Mouse (Mus musculus): ENCODE data around the gene Gm20708. TPM values are rescaled to one million over a fixed set of nuclear protein-coding genes. Genes with fewer than 3 reads are reported as not detected.

Gene Gm20708
- polyA plus RNA-seq (2017; shearing (Covaris generic)), result 1 to 10 TPM; 2.6 to 4.0 TPM

GRCm38 (mm10) chr11:117809407-117810311 is at the start of gene Gm20708, which contains the start of gene Syngr2:
Gene Gm20708, plus strand, starts transcription at chr11:117809668.
Gene Syngr2, plus strand, starts transcription at chr11:117809668.

GRCm38 (mm10) chr11:117781993-117782704 is 27.3 kb upstream of the Gm20708 start, which contains the start of the genes Tmc8 and Tmc6:
Gene Tmc8, plus strand, starts transcription at chr11:117782076.
Gene Tmc6, minus strand, starts transcription at chr11:117782198.

DNA sequence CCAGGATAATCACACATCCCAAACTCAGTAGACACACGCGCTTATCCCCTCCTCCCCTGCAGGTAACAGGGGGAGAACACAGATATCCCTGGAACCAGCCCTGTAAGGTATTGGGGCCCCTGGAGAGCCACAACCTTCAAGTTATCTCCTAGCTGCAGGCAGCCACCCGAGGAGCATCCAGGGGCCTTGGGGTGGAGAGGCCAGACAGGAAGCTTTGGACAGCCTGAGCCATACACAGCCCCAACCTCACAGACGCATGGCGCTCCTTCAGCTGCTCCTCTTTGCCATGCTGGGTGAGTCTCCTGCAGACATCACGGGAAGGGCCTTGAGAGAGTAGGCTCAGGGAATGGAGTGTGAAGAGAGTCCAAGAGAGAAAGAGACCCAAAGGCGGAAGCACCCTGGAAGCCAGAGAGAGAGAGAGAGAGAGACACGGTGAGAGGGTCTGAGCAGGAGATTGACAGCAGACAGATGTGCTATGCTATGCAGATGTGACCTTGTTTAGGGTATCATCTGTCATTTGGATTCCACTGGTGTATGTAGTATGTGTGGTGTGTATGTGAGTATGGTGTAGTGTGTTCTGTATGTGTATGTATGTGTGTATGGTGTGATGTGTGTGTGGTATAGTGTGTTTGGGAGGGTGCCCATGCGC is 11.8 kb upstream of the Gm20708 start, which contains the start of gene 6030468B19Rik:
TSS of gene 6030468B19Rik (plus strand) at position 150 of the 649 bp plus-strand sequence.

GRCm38 (mm10) chr11:117825333-117826101 is 16.0 kb downstream of the Gm20708 start, which contains the start of the genes Afmid and Tk1:
Gene Afmid, plus strand, starts transcription at chr11:117825924.
Gene Tk1, minus strand, starts transcription at chr11:117826092.

GRCm38 (mm10) chr11:117848985-117849671 is 39.7 kb downstream of the Gm20708 start, which contains the start of gene Birc5:
Gene Birc5, plus strand, starts transcription at chr11:117849251.

GRCm38 (mm10) chr11:117860601-117861000 is 51.1 kb downstream of the Gm20708 start, which contains the start of gene Tmem235:
Gene Tmem235, plus strand, starts transcription at chr11:117860752.

DNA sequence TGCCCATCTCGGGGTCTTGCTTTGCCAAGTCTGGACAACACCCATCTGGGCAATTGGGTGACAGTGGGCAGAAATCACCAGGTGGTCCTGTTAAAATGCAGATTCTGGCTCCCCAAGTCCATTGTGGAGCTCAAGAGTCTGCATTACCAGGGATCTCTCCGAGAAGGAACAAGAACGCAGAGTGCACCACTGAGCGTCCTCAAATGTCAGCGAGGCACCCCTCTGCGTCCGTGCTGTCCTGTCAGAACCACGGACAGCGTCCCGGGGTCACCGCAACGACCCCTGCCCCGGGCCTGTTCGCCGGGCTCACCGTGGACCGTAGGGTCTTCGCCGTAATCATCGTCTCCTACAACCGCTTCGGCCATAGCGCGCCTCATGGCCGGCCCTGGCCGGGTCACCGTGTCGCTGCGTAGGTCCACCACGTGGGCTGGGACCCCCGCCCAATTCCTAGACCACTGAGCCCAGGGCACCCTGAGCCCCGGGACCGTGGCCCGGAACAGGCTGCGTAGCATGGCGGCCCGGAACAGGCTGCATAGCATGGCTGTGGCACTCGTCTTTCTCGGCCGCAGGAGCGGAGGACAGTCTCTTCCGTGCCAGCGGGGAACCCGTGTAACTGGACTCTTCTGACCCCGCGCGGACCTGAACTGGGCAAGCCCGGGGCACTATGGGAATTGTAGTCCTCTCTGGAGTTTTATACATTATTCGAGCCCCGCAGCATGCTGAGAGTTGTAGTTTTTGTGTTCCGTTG is 63.6 kb downstream of the Gm20708 start, which contains the start of gene Tha1:
TSS of gene Tha1 (minus strand) at position 621 of the 748 bp plus-strand sequence.

Other genes starting within 250 kb of the Gm20708 start
- gene Tnrc6c, start 155.4 kb upstream of the Gm20708 start, polyA plus RNA-seq (2017; shearing (Covaris generic)), result 10 to 100 TPM; 18.2 to 19.0 TPM
- gene Tmc8, start 27.6 kb upstream of the Gm20708 start, polyA plus RNA-seq (2017; shearing (Covaris generic)), result 100 to 1,000 TPM; 120 to 139 TPM
- gene Tmc6, start 27.5 kb upstream of the Gm20708 start, polyA plus RNA-seq (2017; shearing (Covaris generic)), result 100 to 1,000 TPM; 141 to 153 TPM
- 1 to 10 TPM in 1 of 2 experiments, not detected in 1; 1.2 TPM for gene 6030468B19Rik, start 12.0 kb upstream of the Gm20708 start, polyA plus RNA-seq (2017; shearing (Covaris generic))
- 100 to 1,000 TPM; 132 to 205 TPM for gene Syngr2, start within 50 bp of the Gm20708 start, polyA plus RNA-seq (2017; shearing (Covaris generic))
- gene Afmid, start 16.3 kb downstream of the Gm20708 start, polyA plus RNA-seq (2017; shearing (Covaris generic)), result 10 to 100 TPM; 24.6 to 27.6 TPM
- 10 to 100 TPM; 14.0 to 29.6 TPM for gene Tk1, start 16.4 kb downstream of the Gm20708 start, polyA plus RNA-seq (2017; shearing (Covaris generic))
- 1 to 10 TPM; 3.6 to 9.1 TPM for gene Birc5, start 39.6 kb downstream of the Gm20708 start, polyA plus RNA-seq (2017; shearing (Covaris generic))
- gene Tmem235, start 51.1 kb downstream of the Gm20708 start, polyA plus RNA-seq (2017; shearing (Covaris generic)), result under 1 TPM in 1 of 2 experiments, not detected in 1; 0.45 TPM
- 10 to 100 TPM; 14.9 to 22.7 TPM for gene Tha1, start 63.8 kb downstream of the Gm20708 start, polyA plus RNA-seq (2017; shearing (Covaris generic))
- gene Socs3, start 160.4 kb downstream of the Gm20708 start, polyA plus RNA-seq (2017; shearing (Covaris generic)), result 100 to 1,000 TPM; 104 to 139 TPM
- gene Pgs1, start 176.6 kb downstream of the Gm20708 start, polyA plus RNA-seq (2017; shearing (Covaris generic)), result 10 to 100 TPM; 50.8 to 53.9 TPM